Mouse (Mus musculus) T-helper 2 cell (primary cell): ENCODE data around the gene Fcna.

Experiments used
- in situ Hi-C: fragments of 300-600 bp; cut with MboI, MseI; formaldehyde crosslinking; loops from one replicate; pipeline ENCODE4 v1.15.1; 2025; ENCODE audit warnings: high pct_unique_total_duplicates

Fcna gene

DNA sequence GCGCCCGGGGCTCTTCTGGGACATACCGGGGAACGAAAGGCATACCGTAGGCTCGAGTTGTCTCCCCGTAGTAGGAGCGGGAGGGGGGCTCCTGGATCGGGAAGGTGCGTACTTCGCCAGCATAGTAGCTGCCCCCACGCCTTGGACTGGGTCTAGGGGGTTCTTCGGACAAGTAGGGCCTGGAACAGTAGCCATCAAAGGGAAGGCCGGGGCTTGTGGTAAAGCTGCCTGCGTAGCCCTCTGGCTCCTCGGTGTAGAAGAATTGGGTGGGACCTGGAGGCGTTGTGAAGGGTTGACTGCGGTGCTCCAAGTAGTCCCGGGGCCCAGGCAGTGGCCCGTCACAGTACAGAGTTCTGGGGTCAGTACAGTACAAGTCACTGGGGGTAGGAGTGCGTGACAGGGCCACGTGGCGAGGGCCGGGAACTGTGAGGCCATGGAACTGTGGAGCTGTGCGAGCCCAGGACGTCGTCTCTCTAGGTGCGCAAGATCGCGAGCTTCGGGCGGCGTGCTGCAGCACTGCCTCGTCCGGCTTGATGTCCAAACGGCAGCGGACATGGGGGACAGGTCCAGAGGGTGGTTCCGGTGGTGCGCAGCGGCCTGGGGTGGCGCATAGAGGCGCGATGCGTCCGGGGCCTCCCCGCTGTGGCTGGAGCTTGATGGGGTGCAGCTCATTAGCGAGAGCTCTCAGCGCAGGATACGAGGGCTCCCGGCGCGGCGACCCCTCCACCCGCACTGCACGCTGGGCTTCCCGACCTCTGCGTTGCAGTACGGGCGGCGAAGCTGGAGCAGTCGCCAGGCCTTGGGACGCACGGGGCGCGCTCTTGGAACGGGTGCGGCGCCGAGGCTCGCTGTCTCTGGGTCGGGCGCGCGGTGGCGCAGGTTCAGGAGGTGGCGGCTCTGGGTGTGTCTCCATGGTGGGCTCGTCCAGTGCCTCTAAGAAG is 48.8 kb downstream of the Fcna start:
- in situ Hi-C loops = no loop called here

DNA sequence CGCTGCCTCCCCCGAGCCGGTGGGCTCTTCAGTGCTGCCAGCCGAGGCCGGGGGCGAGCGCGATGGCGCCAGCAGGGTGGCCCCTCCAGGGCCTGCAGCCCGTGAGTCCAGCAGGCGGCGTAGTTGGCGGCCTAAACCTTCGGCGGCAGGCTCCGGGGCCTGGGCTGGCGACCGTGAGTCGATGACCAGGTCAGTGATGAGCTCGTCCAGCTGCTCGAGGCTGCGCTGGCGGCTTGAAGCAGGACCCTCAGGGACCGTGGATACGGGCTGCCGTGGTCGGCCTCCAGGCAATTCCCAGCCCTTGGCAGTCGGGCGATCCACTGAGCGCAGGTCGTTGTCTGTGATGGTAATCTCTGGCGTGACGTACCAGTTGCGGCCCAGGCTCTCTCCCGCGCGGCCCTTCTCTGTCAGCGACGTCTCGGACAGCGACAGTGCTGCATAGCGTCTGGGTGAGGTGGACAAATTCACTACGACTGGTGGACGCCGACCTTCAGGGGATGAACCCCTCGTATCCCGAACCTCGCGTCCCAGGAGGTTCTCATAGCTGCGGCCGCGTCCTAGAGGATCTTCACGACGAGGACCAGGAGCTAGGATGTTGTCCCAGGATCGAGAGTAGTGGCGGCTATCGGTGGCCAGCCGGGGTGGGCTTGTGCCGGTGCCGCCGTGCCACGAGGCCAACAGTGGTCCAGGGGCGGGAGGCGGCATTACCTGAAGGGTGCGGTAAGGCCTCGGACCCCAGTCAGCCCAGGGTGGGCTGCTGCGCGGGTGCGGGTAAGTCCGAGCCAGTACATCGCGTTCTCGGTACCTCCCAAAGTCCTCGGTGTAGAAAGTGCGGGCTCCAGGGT is 49.7 kb downstream of the Fcna start:
- in situ Hi-C loops = no loop called here

DNA sequence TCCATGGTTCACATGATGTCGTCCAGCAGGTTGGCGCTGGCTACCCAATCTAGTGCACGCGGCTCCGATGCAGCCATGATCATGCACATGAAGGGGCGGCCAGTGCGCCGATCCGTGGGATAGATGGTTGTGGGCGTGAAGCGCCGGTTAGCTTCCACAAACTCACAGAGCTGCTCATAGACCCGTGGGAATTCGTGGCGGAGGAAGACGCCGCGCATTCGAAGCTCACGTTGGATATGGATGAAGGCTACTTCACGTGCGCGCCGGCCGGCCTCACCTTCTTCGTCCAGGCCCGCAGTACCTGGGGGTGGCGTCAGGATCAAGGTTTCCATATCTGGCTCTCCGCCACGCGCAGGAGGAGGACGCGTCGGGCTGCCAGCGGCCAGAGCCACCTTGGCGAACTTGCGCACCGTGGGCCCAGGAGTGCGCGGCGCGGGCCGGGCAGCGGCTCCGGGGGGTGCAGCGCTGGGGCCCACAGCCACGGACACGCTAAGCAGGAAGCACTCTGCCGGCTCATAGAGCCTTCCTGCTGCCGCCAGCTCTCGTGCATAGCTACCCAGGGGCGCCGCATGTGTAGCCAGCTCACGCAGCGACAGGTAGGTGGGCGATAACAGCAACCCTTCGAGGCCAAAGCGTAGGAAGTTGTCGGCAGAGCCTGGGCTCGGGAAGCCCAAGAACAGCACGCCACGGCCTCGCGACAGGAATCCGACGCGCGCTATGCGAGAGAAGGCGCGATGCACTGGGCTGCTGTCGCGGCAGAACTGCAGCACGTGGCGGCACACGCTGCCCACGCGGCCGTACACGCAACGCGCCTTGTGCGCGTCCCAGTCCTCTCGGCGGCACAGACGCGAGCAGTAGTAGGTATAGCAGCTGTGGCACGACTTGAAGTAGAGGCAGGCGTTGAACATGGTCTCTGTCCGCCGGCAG is 50.6 kb downstream of the Fcna start:
- in situ Hi-C loops = no loop called here

DNA sequence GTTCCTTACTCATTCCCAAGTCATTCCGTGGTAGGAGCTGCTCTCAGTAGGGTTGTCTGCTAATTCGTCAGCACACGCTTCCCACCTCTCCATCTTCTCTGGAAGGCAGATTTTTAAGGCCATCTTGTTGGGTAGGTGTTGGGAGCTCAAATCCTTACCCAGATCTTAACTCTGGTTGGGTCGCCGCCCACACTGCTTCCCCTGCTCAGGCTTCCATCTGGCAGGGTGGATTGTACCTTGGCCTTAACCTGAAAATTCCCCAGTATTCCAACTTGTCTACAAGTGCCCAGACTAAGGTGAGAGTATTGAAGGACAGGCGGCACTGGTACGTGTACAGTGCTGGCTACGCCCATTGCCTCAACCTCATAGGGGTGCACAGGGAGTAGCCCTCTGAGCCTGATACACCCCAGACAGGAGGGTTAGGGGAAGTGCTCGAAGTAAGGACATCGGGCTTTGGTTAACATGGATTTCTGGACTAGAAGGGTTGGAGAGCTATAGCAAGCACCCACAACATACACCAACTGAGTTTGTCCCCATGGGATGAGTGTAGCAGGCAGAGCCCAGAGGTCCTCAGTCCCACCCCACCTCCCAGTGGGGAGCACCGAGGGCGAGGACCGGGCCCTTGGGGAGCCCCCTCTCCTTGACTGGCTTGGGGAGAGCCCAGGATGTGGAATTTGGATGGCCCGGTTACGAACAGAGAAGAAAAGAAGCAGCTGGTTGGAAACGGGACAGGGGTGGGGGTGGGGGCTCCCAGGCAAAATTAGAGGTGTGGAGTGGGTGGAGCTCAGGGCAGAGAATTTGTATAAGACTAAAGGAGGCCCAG is 51.6 kb downstream of the Fcna start:
- in situ Hi-C loops = no loop called here

DNA sequence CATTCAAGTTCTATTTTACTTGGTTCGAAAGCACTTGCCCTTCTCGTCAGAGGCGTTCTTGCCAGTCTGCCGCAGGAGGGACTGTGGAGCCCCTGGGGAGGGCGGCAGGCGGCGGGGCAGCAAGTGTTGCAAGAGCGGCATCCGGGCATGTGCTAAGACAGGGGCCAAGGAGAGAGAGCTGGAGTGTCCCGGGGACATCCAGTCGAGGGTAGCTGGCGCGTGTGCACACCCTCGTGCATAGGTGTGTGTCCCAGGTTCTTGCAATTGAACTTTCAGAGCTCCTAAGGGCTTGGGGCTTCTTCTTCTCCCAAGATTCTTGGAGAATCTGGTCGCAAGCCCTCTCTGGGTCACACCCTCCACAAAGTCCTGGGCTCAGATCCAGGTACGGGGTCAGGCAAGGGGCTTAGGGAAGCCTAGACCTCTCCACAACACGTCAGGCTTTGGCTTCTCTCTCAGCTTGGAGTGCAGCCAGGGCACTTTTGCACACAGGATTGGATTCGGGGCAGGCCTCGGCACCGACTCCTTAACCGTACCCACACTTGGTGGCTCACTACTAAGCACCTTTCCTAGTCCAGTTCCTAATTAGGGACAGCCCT is 52.3 kb downstream of the Fcna start:
- in situ Hi-C loops = no loop called here
